Mouse (Mus musculus) thymus, adult 2 months (tissue): Measurements from ENCODE around the gene Gabrr3.

Source experiments
- CTCF ChIP-seq: fragments of 200-500 bp; IDR thresholded peaks from 2 replicates; pipeline ENCODE4 v1.5.1; 2012; ENCODE audit warnings: mild to moderate bottlenecking, control low read depth, low read length, moderate library complexity, borderline replicate concordance; ENCODE audit not compliant: control insufficient read depth, poor library complexity, insufficient read depth; ENCODE audit errors: extremely low read depth
- POLR2A ChIP-seq: fragments of 200-500 bp; IDR thresholded peaks from 2 replicates; pipeline ENCODE4 v1.6.1; 2012; ENCODE audit warnings: mild to moderate bottlenecking, low read length, control low read depth, moderate library complexity; ENCODE audit not compliant: control insufficient read depth, poor library complexity, insufficient read depth; ENCODE audit errors: extremely low read depth

- TF ChIP-seq CTCF (no peak), POLR2A (no peak)
Measured at GRCm38 (mm10) chr16:59409800-59410199, 2.7 kb downstream of the Gabrr3 start.
